Mouse (Mus musculus) ovary, postnatal 14 days (tissue): Measurements from ENCODE around the gene Enkd1.

Experiments
- DNase-seq: peaks from one replicate; pipeline ENCODE4 v3.0.0; 2022; ENCODE audit warnings: low spot score

Enkd1 gene

DNA sequence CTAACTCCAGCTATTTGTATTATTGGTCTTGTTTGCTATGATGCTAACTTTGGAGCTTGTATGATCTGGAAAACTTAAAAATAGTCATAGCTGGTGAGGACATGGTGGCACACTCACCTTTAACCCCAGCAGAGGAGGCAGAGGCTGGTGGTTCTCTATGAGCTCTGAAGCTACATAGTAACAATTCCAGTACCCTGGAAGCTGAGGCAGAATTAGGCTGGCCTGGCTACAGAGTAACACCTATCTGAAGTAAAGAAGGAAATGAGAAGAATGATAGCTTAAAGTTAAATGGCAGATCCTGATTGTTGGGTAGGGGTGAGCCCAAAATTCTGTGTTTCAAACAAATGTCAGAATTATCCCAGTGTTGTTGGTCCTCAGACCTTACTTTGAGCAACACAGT is 50.4 kb downstream of the Enkd1 start:
- DNase-seq = no peak
